Mouse (Mus musculus): Measurements from ENCODE around the gene Gamt.
A peak's percentile ranks its signal among the peaks of the same experiment; 100 is the strongest.

The Gamt gene

DNA sequence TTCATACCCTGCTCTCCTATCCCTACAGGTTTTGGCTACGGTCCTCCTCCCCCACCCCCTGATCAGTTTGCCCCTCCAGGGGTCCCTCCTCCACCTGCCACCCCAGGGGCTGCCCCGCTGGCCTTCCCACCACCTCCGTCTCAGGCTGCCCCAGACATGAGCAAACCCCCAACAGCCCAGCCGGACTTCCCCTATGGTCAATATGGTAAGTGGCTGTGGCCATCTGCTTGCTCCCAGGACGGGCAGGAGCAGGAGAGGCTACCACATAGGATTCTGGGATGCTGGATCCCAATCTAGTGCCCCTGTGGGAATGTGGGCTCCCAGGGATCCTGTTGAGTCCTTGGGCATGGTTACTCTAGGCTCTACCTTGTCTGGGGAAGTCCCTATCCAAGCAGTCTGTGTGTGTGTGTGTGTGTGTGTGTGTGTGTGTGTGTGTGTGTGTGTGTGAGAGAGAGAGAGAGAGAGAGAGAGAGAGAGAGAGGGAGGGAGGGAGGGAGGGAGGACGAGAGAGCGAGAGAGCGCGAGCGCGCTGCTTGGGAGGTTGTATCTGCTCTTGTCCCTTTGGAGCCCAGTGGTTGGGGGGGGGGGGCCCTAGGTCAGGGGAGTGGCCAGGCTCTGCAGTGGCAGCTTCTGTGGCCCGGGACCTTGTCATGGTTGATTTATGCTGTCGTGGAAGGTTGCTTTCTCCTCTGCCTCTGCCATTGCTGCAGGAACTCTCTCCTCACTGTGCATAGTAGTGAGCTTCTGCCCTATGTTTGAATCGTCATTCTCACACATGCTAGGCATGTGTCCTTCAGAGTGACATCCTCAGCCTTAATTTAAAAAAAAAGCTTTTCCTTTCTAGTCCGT lies 24.6 kb upstream of the Gamt start:
- no peak for DNase-seq (ENCODE audit: low read depth)

GRCm38 (mm10) chr10:80282481-80283441 lies 21.9 kb upstream of the Gamt start:
- DNase-seq (ENCODE audit: low read depth), result no peak

DNA sequence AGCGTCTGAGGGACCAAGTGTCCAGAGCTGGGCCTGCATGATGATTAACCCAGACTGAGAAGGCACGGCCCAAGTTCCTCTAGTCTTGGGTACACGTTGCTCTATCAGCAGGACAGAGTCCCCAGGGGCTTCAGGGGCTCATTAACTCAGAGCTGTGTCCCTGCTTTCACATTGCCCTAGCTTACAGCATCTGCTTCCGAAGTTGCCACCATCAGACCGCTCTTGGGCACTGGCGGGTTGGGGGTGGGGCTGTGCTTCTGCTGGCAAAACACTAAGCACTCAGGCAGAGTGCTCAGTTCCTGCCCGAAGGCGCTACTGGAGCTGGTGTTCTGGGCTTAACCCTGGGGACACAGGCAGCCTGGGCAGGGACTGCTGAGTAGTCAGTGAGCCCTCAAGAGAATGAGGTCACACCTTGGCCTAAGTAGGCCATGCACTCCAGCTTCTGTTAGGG lies 21.1 kb upstream of the Gamt start:
- DNase-seq (ENCODE audit: low read depth), result no peak

DNA sequence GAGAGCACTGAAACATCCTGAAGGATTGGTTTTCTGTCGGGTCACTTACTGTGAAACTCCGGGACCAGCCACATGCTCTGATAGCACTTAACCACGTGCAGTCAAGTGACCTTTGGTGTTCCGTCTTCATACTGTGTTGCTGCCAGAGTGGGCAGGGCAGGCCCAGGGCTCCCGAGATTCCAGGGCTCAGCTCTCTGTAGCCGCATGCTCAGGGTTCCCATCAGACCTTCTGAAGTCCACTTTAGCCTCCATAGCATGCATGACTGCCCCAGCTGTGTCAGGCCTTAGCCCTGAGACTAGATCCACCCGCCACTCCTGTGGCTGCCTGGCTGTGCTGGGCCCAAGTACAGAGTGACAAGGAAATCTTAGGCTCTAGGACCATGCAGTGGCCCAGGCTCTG lies 20.5 kb upstream of the Gamt start:
- DNase-seq (ENCODE audit: low read depth), result no peak

DNA sequence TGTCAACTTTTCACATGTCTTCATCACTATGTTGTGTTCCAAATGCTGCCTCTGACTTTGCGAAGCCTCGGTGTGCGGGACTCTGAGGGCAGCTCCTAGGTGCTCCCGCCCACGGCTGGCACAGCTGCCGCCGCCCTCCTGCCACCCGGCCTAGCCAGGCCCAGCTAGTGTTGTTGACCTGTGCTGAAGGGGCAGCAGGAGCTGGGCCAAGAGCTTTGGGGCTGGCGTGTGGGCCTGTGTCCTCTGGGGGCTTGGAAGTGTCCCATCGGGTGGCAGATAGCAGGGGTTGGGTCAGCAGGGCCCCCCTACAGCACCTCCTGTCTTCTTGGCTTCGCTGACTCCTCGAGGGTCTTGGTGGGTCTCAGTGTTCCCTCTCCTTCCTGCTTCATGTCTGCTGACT lies 18.5 kb upstream of the Gamt start:
- DNase-seq (ENCODE audit: low read depth), result no peak

GRCm38 (mm10) chr10:80278390-80278789 lies 17.6 kb upstream of the Gamt start:
- no peak for DNase-seq (ENCODE audit: low read depth)

GRCm38 (mm10) chr10:80276238-80276637 lies 15.4 kb upstream of the Gamt start:
- no peak for DNase-seq (ENCODE audit: low read depth)

GRCm38 (mm10) chr10:80273847-80274246 lies 13.0 kb upstream of the Gamt start:
- no peak for DNase-seq (ENCODE audit: low read depth)

- no peak for DNase-seq (ENCODE audit: low read depth)
These were observed 11.2 kb upstream of the Gamt start for GRCm38 (mm10) chr10:80271870-80272585.

GRCm38 (mm10) chr10:80271186-80271843 lies 10.5 kb upstream of the Gamt start:
- no peak for DNase-seq (ENCODE audit: low read depth)

- no peak for DNase-seq (ENCODE audit: low read depth)
These were observed 9.9 kb upstream of the Gamt start for GRCm38 (mm10) chr10:80270734-80271181.

DNA sequence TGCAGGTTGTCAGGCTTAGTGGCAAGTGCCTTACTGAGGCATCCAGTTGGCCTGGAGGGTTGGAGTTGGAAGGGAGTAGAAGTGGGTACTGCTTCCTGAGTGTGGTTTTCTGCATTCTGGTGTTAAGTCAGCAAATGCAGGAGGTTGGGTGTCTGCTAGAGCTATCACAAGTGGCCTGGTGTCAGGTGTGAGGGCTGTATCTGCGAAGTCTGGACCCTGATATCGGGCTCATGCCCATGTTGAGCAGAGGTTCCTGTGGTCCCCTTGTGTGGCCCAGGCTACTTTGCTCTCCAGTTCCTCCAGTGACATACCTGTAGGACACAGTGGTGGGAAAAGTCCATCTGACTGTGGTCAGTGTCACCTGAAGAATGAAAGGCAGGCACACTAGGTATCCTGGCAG lies 9.3 kb upstream of the Gamt start:
- no peak for DNase-seq (ENCODE audit: low read depth)

DNA sequence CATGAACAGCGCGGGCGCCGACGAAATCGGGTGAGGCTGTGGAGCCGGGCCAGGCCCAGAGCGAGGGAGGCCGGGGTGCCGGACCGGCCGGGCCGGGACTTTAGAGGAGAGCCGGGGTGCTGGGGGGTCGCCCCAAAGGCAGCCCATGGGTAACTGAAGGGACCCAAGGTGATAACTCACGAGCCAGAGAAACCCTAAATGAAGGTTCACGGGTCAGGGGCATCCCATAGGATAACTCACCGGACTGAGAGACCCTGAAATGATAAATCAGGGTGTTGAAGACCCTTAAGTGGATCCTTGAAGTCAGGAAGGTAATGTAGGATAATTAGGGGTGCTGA lies 4.3 kb upstream of the Gamt start:
- no peak for DNase-seq (ENCODE audit: low read depth)

GRCm38 (mm10) chr10:80264341-80265148 lies 3.7 kb upstream of the Gamt start:
- peak; percentile 96 for DNase-seq (ENCODE audit: low read depth)

- DNase-seq (ENCODE audit: low read depth), result no peak
These were observed 2.1 kb upstream of the Gamt start for GRCm38 (mm10) chr10:80262776-80263365.

DNA sequence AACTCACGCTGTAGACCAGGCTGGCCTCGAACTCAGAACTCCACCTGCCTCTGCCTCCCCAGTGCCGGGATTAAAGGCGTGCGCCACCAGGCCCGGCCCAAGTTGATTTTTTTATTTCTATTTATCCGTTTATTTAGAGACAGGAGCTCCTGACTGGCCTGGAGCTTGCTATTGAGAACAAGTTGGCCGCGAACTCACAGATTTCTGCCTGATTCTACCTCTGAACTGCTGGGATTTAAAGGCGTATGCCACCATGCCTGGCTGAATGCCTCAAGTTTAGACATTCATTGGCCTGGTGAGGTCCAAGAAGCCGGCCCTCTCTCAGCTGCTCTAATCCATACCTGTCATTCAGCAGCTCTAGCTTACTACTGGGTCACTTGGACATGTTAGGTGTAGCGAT lies 1.4 kb upstream of the Gamt start:
- DNase-seq (ENCODE audit: low read depth), result no peak

GRCm38 (mm10) chr10:80261585-80261968 lies 765 bp upstream of the Gamt start:
- peak; percentile 96 for DNase-seq (ENCODE audit: low read depth)

- DNase-seq (ENCODE audit: low read depth), result no peak
These were observed 761 bp downstream of the Gamt start for GRCm38 (mm10) chr10:80259861-80260641.

DNA sequence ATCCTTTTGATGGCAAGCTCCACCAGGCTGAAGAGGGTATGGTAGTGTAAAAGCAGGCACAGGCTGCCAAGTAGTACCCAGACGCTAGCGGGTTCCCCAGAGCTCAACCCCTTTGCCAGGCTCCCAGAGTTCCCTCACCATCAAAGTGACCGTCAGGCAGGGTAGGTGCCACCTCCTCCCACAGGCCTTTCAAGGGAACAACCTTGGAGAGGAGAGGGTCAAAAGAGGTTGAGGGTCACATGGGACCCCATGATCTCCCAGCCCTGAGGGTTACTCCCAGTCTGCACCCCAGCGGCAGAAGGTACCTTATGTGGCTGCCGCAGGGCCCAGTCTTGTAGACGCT lies 1.4 kb downstream of the Gamt start:
- DNase-seq (ENCODE audit: low read depth), result no peak
